Mouse (Mus musculus) CD4-positive, CD25-positive, alpha-beta regulatory T cell (primary cell): ENCODE data around the gene Tmem60. TPM values are rescaled to one million over a fixed set of nuclear protein-coding genes. Genes with fewer than 3 reads are reported as not detected.

Experiments used
- polyA plus RNA-seq: library from polyadenylated mRNA; unstranded; fragments of 100-300 nt; shearing (Covaris generic); gene quantifications from one replicate; pipeline ENCODE4 v1.2.1, GENCODE M21; 2017

The Tmem60 gene
- polyA plus RNA-seq, result 56.0 TPM

DNA sequence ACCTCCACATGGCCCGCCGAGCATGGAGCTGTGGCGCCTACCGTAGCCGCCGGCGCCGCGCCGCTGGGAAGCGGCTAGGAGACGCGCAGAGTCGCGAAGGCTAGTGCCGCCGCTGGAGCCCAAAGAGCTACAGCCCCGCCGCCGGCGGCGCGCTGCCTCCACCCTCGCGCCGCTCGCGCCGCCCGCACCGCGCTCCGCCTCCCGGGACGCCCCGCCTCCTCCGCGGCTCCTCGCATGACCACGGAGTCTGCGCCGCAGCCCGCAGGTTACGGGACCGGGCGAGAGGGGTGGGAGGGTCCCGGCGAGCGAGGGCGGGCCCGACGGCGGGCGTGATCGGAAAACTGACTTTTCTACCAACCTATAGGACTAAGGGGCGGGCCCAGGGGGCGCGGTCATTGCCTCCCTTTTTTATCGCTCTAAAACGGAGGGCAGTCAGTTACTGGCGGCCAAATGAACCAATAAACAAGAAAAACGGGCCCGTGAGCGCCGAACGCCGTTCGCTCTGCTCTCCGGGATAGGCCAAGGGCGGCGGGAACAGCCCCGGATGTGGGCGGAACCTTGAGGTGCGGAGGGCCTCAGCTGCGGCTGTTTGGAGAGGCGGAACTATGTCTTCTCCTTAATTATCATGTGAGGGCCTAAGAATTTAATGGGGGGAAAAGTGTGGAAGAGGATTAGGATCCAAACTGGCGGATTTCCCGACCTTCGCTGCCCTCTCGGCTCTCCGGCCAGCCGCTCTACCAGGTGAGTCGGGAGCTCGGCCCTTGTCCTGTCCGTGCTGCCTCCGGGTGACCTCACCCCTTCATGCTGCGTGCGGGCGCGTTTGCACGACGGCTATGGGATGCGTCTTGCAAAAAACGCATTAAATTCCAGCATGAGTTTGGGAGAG, at the start of gene Tmem60, which contains the start of gene Phtf2:
Tmem60 (plus strand) TSS at position 277 of the 886 bp plus-strand sequence.
Phtf2 (minus strand) TSS at position 210 of the 886 bp plus-strand sequence.

Other genes starting within 250 kb of the Tmem60 start
- gene Phtf2, start 67 bp upstream of the Tmem60 start, polyA plus RNA-seq, result 53.8 TPM
- gene Rsbn1l, start 74.2 kb downstream of the Tmem60 start, polyA plus RNA-seq, result 37.3 TPM
- gene Ptpn12, start 173.7 kb downstream of the Tmem60 start, polyA plus RNA-seq, result 13.1 TPM